Mouse (Mus musculus): ENCODE measurements around the gene Hirip3.

GRCm38 (mm10) chr7:126870520-126870891, 8.7 kb downstream of the Hirip3 start:
- TF ChIP-seq POLR2A (IDR thresholded peaks at IDR 0.05; ENCODE audit: control insufficient read depth in 1 of 2, insufficient read depth in 1 of 2, low read depth in 1 of 2, low read length in 2 of 2, poor library complexity in 1 of 2) (no peak), MAX (IDR thresholded peaks at IDR 0.05; ENCODE audit: low read length) (no peak), ZMIZ1 (IDR thresholded peaks at IDR 0.05; ENCODE audit: low read depth, low read length) (no peak), HCFC1 (IDR thresholded peaks at IDR 0.05; ENCODE audit: low read depth, low read length) (no peak), MXI1 (IDR thresholded peaks at IDR 0.05; ENCODE audit: low read depth, low read length) (no peak), CTCF (IDR thresholded peaks at IDR 0.05 in 2 of 3, conservative IDR thresholded peaks at IDR 0.05 in 1 of 3; ENCODE audit: control insufficient read depth in 1 of 3, insufficient read depth in 1 of 3, low read depth in 2 of 3, low read length in 3 of 3, poor library complexity in 1 of 3, severe bottlenecking in 1 of 3) (no peak), NRF1 (IDR thresholded peaks at IDR 0.05; ENCODE audit: insufficient read depth, low read depth, low read length, poor library complexity, severe bottlenecking) (no peak), ZNF384 (IDR thresholded peaks at IDR 0.05; ENCODE audit: low read depth, low read length) (no peak), GATA1 (IDR thresholded peaks at IDR 0.05; ENCODE audit: low read depth, low read length) (no peak)

Data from MEL (cell line).